Comparison of ENCODE assay signal across 27 mouse cellular contexts in the genomic region with DNA sequence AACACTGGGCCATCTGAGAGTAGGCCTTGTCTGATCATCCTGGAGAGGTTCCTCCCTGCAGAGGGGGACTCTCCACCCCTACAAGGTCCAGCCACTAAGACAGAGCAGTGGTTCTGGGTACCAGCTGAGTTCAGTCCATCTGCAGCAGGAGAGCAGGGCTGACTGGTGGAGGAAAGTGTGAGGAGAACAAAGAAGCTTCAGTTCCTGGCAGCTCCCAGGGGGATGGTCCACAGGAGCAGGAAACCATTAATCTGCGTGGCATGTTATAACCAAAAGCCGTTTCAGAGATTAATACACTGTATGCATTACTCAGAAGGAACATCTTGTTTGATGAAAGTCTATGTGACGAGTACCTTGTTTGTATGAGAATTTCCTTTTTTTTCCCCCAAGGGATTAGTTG. TPM values are rescaled to one million over a fixed set of nuclear protein-coding genes. Genes with fewer than 3 reads are reported as not detected.
DNase-seq lines count a peak whose midpoint lies in the region; ATAC-seq and TF ChIP-seq lines count a peak whose summit lies in the region.
"Had no signal": no experiment of that assay in that cellular context is flagged by ENCODE, and none has a peak within 500 bp of the region (broad histone marks: within the 10 kb centered on the region; RNA-seq: fewer than 3 reads in every experiment).

No protein-coding gene starts in this region.

- no peak overlapping the region for H3K4me3 ChIP-seq in heart, adult 2 months
- H3K4me3 ChIP-seq in kidney, postnatal 0 days (replicated peaks; ENCODE audit: low read depth, low read length): no peak overlapping the region
- H3K4me3 ChIP-seq in neural tube, embryonic 11.5 days (ENCODE audit: low read depth, low read length): no peak overlapping the region
- no peak overlapping the region for H3K4me3 ChIP-seq in neural tube, embryonic 15.5 days (replicated peaks)
- H3K4me3 ChIP-seq: embryonic facial prominence, embryonic 15.5 days; heart, embryonic 13.5 days; hindbrain, embryonic 15.5 days; limb, embryonic 15.5 days; midbrain, embryonic 12.5 days had no signal

- peaks cover 17% of the 10 kb centered on the region for H3K4me1 ChIP-seq in heart, adult 2 months (ENCODE audit: control insufficient read depth, insufficient read depth, low read length)
- no peaks in the 10 kb centered on the region for H3K4me1 ChIP-seq in kidney, postnatal 0 days (replicated peaks; ENCODE audit: insufficient read depth, low read length)
- no peaks in the 10 kb centered on the region for H3K4me1 ChIP-seq in neural tube, embryonic 11.5 days (ENCODE audit: control insufficient read depth, insufficient read depth, low read length)
- H3K4me1 ChIP-seq in neural tube, embryonic 15.5 days: no peaks in the 10 kb centered on the region
- H3K4me1 ChIP-seq: embryonic facial prominence, embryonic 15.5 days; hindbrain, embryonic 15.5 days; midbrain, embryonic 12.5 days had no signal

- intact Hi-C loops in heart, adult 2 months (cut with DNase I): no loop called here
- intact Hi-C loops in left cerebral cortex, postnatal 36 days (cut with DNase I): no loop called here

- no peak for TF ChIP-seq CTCF in heart, adult 2 months (IDR thresholded peaks at IDR 0.05)
- TF ChIP-seq CTCF in kidney, postnatal 0 days (IDR thresholded peaks at IDR 0.05; ENCODE audit: low read depth): no peak

- no peak for ATAC-seq in kidney, postnatal 0 days (replicated peaks; ENCODE audit: low FRiP score, low read depth)
- ATAC-seq in neural tube, embryonic 11.5 days (ENCODE audit: insufficient read depth, low FRiP score, low TSS enrichment): no peak
- ATAC-seq in neural tube, embryonic 15.5 days (ENCODE audit: low FRiP score): no peak
- ATAC-seq: forebrain, embryonic 14.5 days had no signal

- peaks cover 9% of the 10 kb centered on the region for H3K36me3 ChIP-seq in heart, adult 2 months (ENCODE audit: control insufficient read depth, insufficient read depth, low read length)
- no peaks in the 10 kb centered on the region for H3K36me3 ChIP-seq in kidney, postnatal 0 days (ENCODE audit: insufficient read depth, low read length)
- no peaks in the 10 kb centered on the region for H3K36me3 ChIP-seq in neural tube, embryonic 11.5 days (ENCODE audit: control insufficient read depth, insufficient read depth, low read length)
- no peaks in the 10 kb centered on the region for H3K36me3 ChIP-seq in neural tube, embryonic 15.5 days
- H3K36me3 ChIP-seq: embryonic facial prominence, embryonic 15.5 days; G1E; heart, embryonic 13.5 days; hindbrain, embryonic 15.5 days; limb, embryonic 15.5 days; midbrain, embryonic 12.5 days had no signal

- no peaks in the 10 kb centered on the region for H3K27me3 ChIP-seq in heart, adult 2 months (ENCODE audit: control insufficient read depth, insufficient read depth, low read length)
- no peaks in the 10 kb centered on the region for H3K27me3 ChIP-seq in kidney, postnatal 0 days (ENCODE audit: insufficient read depth, low read length)
- H3K27me3 ChIP-seq in neural tube, embryonic 11.5 days (ENCODE audit: control insufficient read depth, insufficient read depth, low read length): no peaks in the 10 kb centered on the region
- no peaks in the 10 kb centered on the region for H3K27me3 ChIP-seq in neural tube, embryonic 15.5 days (replicated peaks)
- H3K27me3 ChIP-seq: CH12.LX; embryonic facial prominence, embryonic 15.5 days; heart, embryonic 13.5 days; hindbrain, embryonic 15.5 days; limb, embryonic 15.5 days; midbrain, embryonic 12.5 days had no signal

- no peak for DNase-seq in heart, adult 2 months
- DNase-seq in heart, postnatal 4 days: no peak
- DNase-seq in kidney, postnatal 0 days (ENCODE audit: low spot score): peak; percentile 31
- DNase-seq in kidney, adult 11 months: no peak
- peak; percentile 32 for DNase-seq in neural tube, embryonic 11.5 days (ENCODE audit: low spot score)
- peak; percentile 38 for DNase-seq in lung, postnatal 36 days
- no peak for DNase-seq in left cerebral cortex, postnatal 36 days (ENCODE audit: low spot score in 2 of 2)
- DNase-seq: adrenal gland, adult 2 months; B cell, adult 2 months; cerebellum, adult 11-12 months; cerebellum, postnatal 14 days; gastrocnemius, postnatal 10 days; heart, postnatal 36 days; kidney, adult 8-10 months; layer of hippocampus, postnatal 36 days had no signal

- no peak overlapping the region for H3K9ac ChIP-seq in heart, adult 2 months (ENCODE audit: low read depth, low read length)
- H3K9ac ChIP-seq in kidney, postnatal 0 days (ENCODE audit: low read depth, low read length): no peak overlapping the region
- no peak overlapping the region for H3K9ac ChIP-seq in neural tube, embryonic 11.5 days (ENCODE audit: low read length)
- no peak overlapping the region for H3K9ac ChIP-seq in neural tube, embryonic 15.5 days (replicated peaks)
- H3K9ac ChIP-seq: embryonic facial prominence, embryonic 15.5 days; heart, embryonic 13.5 days; hindbrain, embryonic 15.5 days; limb, embryonic 15.5 days; midbrain, embryonic 12.5 days had no signal

- no peaks in the 10 kb centered on the region for H3K79me2 ChIP-seq in heart, adult 2 months (replicated peaks; ENCODE audit: control insufficient read depth, insufficient read depth, low read length)

- no peak for TF ChIP-seq EP300 in heart, adult 2 months (IDR thresholded peaks at IDR 0.05; ENCODE audit: insufficient read depth, low read depth, low read length)

- H3K9me3 ChIP-seq in kidney, postnatal 0 days (replicated peaks; ENCODE audit: low read length): no peaks in the 10 kb centered on the region
- no peaks in the 10 kb centered on the region for H3K9me3 ChIP-seq in neural tube, embryonic 11.5 days (ENCODE audit: control insufficient read depth, low read length)
- H3K9me3 ChIP-seq in neural tube, embryonic 15.5 days (replicated peaks): no peaks in the 10 kb centered on the region
- H3K9me3 ChIP-seq: embryonic facial prominence, embryonic 15.5 days; G1E; heart, embryonic 13.5 days; hindbrain, embryonic 15.5 days; limb, embryonic 15.5 days; midbrain, embryonic 12.5 days had no signal

- WGBS in heart, adult 2 months: 44% methylated on average over 3 of the region's 3 CpGs
- 49% methylated on average over 3 of the region's 3 CpGs for WGBS in kidney, postnatal 0 days
- 52% methylated on average over 3 of the region's 3 CpGs for WGBS in neural tube, embryonic 11.5 days
- WGBS in neural tube, embryonic 15.5 days: 62% methylated on average over 3 of the region's 3 CpGs

- no peak overlapping the region for H3K4me2 ChIP-seq in kidney, postnatal 0 days (ENCODE audit: low read length)
- H3K4me2 ChIP-seq in neural tube, embryonic 11.5 days (ENCODE audit: low read depth): no peak overlapping the region
- no peak overlapping the region for H3K4me2 ChIP-seq in neural tube, embryonic 15.5 days
- H3K4me2 ChIP-seq: embryonic facial prominence, embryonic 15.5 days; heart, embryonic 13.5 days; hindbrain, embryonic 15.5 days; limb, embryonic 15.5 days; midbrain, embryonic 12.5 days had no signal

- H3K27ac ChIP-seq in heart, adult 2 months: peak overlapping the region; percentile 51
- H3K27ac ChIP-seq in kidney, postnatal 0 days: no peak overlapping the region
- no peak overlapping the region for H3K27ac ChIP-seq in neural tube, embryonic 11.5 days (ENCODE audit: low read depth, low read length)
- H3K27ac ChIP-seq in neural tube, embryonic 15.5 days (replicated peaks): no peak overlapping the region
- H3K27ac ChIP-seq: embryonic facial prominence, embryonic 15.5 days; hindbrain, embryonic 15.5 days; limb, embryonic 15.5 days; midbrain, embryonic 12.5 days had no signal

- no peak for TF ChIP-seq POLR2A in heart, adult 2 months (IDR thresholded peaks at IDR 0.05; ENCODE audit: insufficient read depth, low read depth, low read length)

RNA-seq across cellular contexts. Expression of a gene that starts 23.7 kb away (rescaled TPM):
- total RNA-seq in heart, adult 2 months (2021): 10 to 100 TPM; 62.6 to 79.1 TPM
- polyA plus RNA-seq in heart, adult 2 months (2012; rRNA removed): 101 and 141 TPM in 2 replicates
- 10 to 100 TPM; 44.1 to 52.6 TPM for total RNA-seq in heart, postnatal 4 days (2021)
- polyA plus RNA-seq in kidney, postnatal 0 days (2015; fragmentation: Nextera tagmentation; extraction: Ambion mirVana): 36.7 and 41.4 TPM in 2 replicates
- 23.1 and 25.4 TPM in 2 replicates for polyA plus RNA-seq in neural tube, embryonic 11.5 days (2014; fragmentation: Nextera tagmentation; extraction: Ambion mirVana)
- polyA plus RNA-seq in neural tube, embryonic 15.5 days (2015; fragmentation: Nextera tagmentation; extraction: Ambion mirVana): 5.7 and 15.2 TPM in 2 replicates
- under 1 TPM; 0.29 to 0.32 TPM for total RNA-seq in left cerebral cortex, postnatal 36 days (2021)

RNA-seq across cellular contexts. Expression of a gene that starts 26.2 kb away (rescaled TPM):
- 1 to 10 TPM; 3.6 to 3.8 TPM for total RNA-seq in heart, adult 2 months (2021)
- polyA plus RNA-seq in heart, adult 2 months (2012; rRNA removed): 2.6 and 6.1 TPM in 2 replicates
- total RNA-seq in heart, postnatal 4 days (2021): 1 to 10 TPM; 3.2 to 4.1 TPM
- 1.1 and 1.3 TPM in 2 replicates for polyA plus RNA-seq in kidney, postnatal 0 days (2015; fragmentation: Nextera tagmentation; extraction: Ambion mirVana)
- polyA plus RNA-seq in neural tube, embryonic 11.5 days (2014; fragmentation: Nextera tagmentation; extraction: Ambion mirVana): 7.2 TPM in 2 replicates
- 3.6 and 3.9 TPM in 2 replicates for polyA plus RNA-seq in neural tube, embryonic 15.5 days (2015; fragmentation: Nextera tagmentation; extraction: Ambion mirVana)
- total RNA-seq in left cerebral cortex, postnatal 36 days (2021): 10 to 100 TPM; 90.0 to 92.0 TPM
- total RNA-seq: CH12.LX; G1E; granulocyte monocyte progenitor cell, adult 5-6 weeks; megakaryocyte progenitor cell, adult 5-6 weeks had no signal
- polyA plus RNA-seq: G1E; liver, embryonic 16.5 days had no signal

Comparison
In these comparisons a context has a peak if more than half of its experiments do, and no peak if none do; other contexts are left out.
1. DNase-seq: peak in kidney, postnatal 0 days (single experiment), neural tube, embryonic 11.5 days (single experiment) and lung, postnatal 36 days (single experiment); none in heart, adult 2 months (0 of 2), heart, postnatal 4 days (single experiment), kidney, adult 11 months (single experiment) and left cerebral cortex, postnatal 36 days (0 of 2).